ENCODE assay signal across 23 mouse cellular contexts in genomic region chr15:36973714-36974113, GRCm38 (mm10). TPM values are rescaled to one million over a fixed set of nuclear protein-coding genes. Genes with fewer than 3 reads are reported as not detected.
DNase-seq lines count a peak whose midpoint lies in the region; ATAC-seq and TF ChIP-seq lines count a peak whose summit lies in the region.
"Had no signal": no experiment of that assay in that cellular context is flagged by ENCODE, and none has a peak within 500 bp of the region (broad histone marks: within the 10 kb centered on the region; RNA-seq: fewer than 3 reads in every experiment).

No protein-coding gene starts in this region.

- no peak overlapping the region for H3K4me2 ChIP-seq in hindbrain, embryonic 15.5 days
- no peak overlapping the region for H3K4me2 ChIP-seq in hindbrain, embryonic 16.5 days (ENCODE audit: low read length)
- H3K4me2 ChIP-seq in heart, embryonic 13.5 days, result no peak overlapping the region
- H3K4me2 ChIP-seq: embryonic facial prominence, embryonic 13.5 days; kidney, embryonic 15.5 days; limb, embryonic 12.5 days; liver, embryonic 15.5 days; stomach, embryonic 15.5 days had no signal

- no peak overlapping the region for H3K9ac ChIP-seq in hindbrain, embryonic 15.5 days
- H3K9ac ChIP-seq in hindbrain, embryonic 16.5 days (ENCODE audit: low read depth, low read length), result no peak overlapping the region
- H3K9ac ChIP-seq in MEL (ENCODE audit: control insufficient read depth, low read depth, low read length, poor library complexity, severe bottlenecking), result peak overlapping the region; percentile 11; the same call in 1 of the 2 replicates
- no peak overlapping the region for H3K9ac ChIP-seq in heart, embryonic 13.5 days
- H3K9ac ChIP-seq: embryonic facial prominence, embryonic 13.5 days; kidney, embryonic 15.5 days; limb, embryonic 12.5 days; liver, embryonic 15.5 days; stomach, embryonic 15.5 days had no signal

- no peaks in the 10 kb centered on the region for H3K9me3 ChIP-seq in hindbrain, embryonic 15.5 days
- H3K9me3 ChIP-seq in hindbrain, embryonic 16.5 days (ENCODE audit: control insufficient read depth, low read length), result no peaks in the 10 kb centered on the region
- no peaks in the 10 kb centered on the region for H3K9me3 ChIP-seq in MEL (replicated peaks; ENCODE audit: insufficient read depth, low read length)
- H3K9me3 ChIP-seq in heart, embryonic 13.5 days, result peaks cover 2% of the 10 kb centered on the region; the same call in 1 of the 2 replicates
- H3K9me3 ChIP-seq: embryonic facial prominence, embryonic 13.5 days; kidney, embryonic 15.5 days; liver, embryonic 15.5 days; midbrain, embryonic 10.5 days; stomach, embryonic 15.5 days had no signal

- TF ChIP-seq EP300 in MEL (IDR thresholded peaks at IDR 0.05; ENCODE audit: low read depth in 1 of 2, low read length in 2 of 2), result peak in 1 of 2 experiments; percentile 24; a peak in 1 of 4 replicates

- no peaks in the 10 kb centered on the region for H3K27me3 ChIP-seq in hindbrain, embryonic 15.5 days
- H3K27me3 ChIP-seq in hindbrain, embryonic 16.5 days (replicated peaks; ENCODE audit: control insufficient read depth, insufficient read depth, low read length), result no peaks in the 10 kb centered on the region
- H3K27me3 ChIP-seq in MEL (ENCODE audit: control insufficient read depth in 1 of 2, insufficient read depth in 2 of 2, low read length in 2 of 2), result no peaks in the 10 kb centered on the region
- H3K27me3 ChIP-seq in heart, embryonic 13.5 days (replicated peaks), result no peaks in the 10 kb centered on the region
- H3K27me3 ChIP-seq: embryonic facial prominence, embryonic 13.5 days; kidney, embryonic 15.5 days; limb, embryonic 12.5 days; stomach, embryonic 15.5 days had no signal

- H3K79me2 ChIP-seq in MEL (ENCODE audit: control insufficient read depth, insufficient read depth, low read length, poor library complexity), result no peaks in the 10 kb centered on the region

- peak; percentile 49 for DNase-seq in MEL (ENCODE audit: low read depth, low spot score)
- DNase-seq in neural tube, embryonic 10.5 days (ENCODE audit: extremely low spot score, low spot score), result no peak
- DNase-seq in cerebellum, postnatal 4 days (ENCODE audit: low spot score in 2 of 2), result no peak
- DNase-seq: adrenal gland, postnatal 10 days; cerebellum, adult 9-10 months; gastrocnemius, postnatal 25 days; kidney, postnatal 4 days; lung, postnatal 14 days; right cerebral cortex, postnatal 25 days; thymus, adult 2 months had no signal

- TF ChIP-seq RAD21 in MEL (IDR thresholded peaks at IDR 0.05; ENCODE audit: low read depth, low read length), result no peak

- no peak for TF ChIP-seq CTCF in MEL (IDR thresholded peaks at IDR 0.05 in 2 of 3, conservative IDR thresholded peaks at IDR 0.05 in 1 of 3; ENCODE audit: control insufficient read depth in 1 of 3, insufficient read depth in 1 of 3, low read depth in 2 of 3, low read length in 3 of 3, poor library complexity in 1 of 3, severe bottlenecking in 1 of 3)

- peak overlapping the region; percentile 22; the same call in 1 of the 2 replicates for H3K27ac ChIP-seq in hindbrain, embryonic 15.5 days (replicated peaks)
- no peak overlapping the region for H3K27ac ChIP-seq in hindbrain, embryonic 16.5 days (ENCODE audit: low read depth, low read length)
- no peak overlapping the region for H3K27ac ChIP-seq in MEL (ENCODE audit: control insufficient read depth, low read depth, low read length)
- peak overlapping the region; percentile 36; the same call in 1 of the 2 replicates for H3K27ac ChIP-seq in heart, embryonic 13.5 days (replicated peaks)
- H3K27ac ChIP-seq: embryonic facial prominence, embryonic 13.5 days; kidney, embryonic 15.5 days; limb, embryonic 12.5 days; liver, embryonic 15.5 days; stomach, embryonic 15.5 days had no signal

- no peak for ATAC-seq in hindbrain, embryonic 15.5 days (ENCODE audit: low FRiP score, low read depth)
- ATAC-seq in hindbrain, embryonic 16.5 days, result no peak
- ATAC-seq in heart, embryonic 13.5 days (ENCODE audit: extremely low read depth, insufficient number of reproducible peaks, low FRiP score, low TSS enrichment), result no peak
- ATAC-seq in megakaryocyte-erythroid progenitor cell, adult 5-6 weeks (replicated peaks; ENCODE audit: low FRiP score, low TSS enrichment, poor library complexity, severe bottlenecking), result peak; percentile 41
- ATAC-seq: activated CD4-positive, CD25-positive, alpha-beta regulatory T cell, adult 4 months; forebrain, embryonic 14.5 days; inflammation-experienced regulatory T-cells, adult 6 months had no signal

- no peak overlapping the region for H3K4me3 ChIP-seq in hindbrain, embryonic 15.5 days
- no peak overlapping the region for H3K4me3 ChIP-seq in hindbrain, embryonic 16.5 days (ENCODE audit: low read length)
- no peak overlapping the region for H3K4me3 ChIP-seq in MEL (ENCODE audit: control insufficient read depth in 1 of 2, insufficient read depth in 1 of 2, low read depth in 2 of 2, low read length in 2 of 2)
- H3K4me3 ChIP-seq in heart, embryonic 13.5 days, result no peak overlapping the region
- H3K4me3 ChIP-seq: embryonic facial prominence, embryonic 13.5 days; kidney, embryonic 15.5 days; limb, embryonic 12.5 days; liver, embryonic 15.5 days; midbrain, embryonic 10.5 days; stomach, embryonic 15.5 days had no signal

- no peak for TF ChIP-seq POLR2A in MEL (IDR thresholded peaks at IDR 0.05; ENCODE audit: control insufficient read depth in 1 of 2, insufficient read depth in 1 of 2, low read depth in 1 of 2, low read length in 2 of 2, poor library complexity in 1 of 2)

- peaks cover 13% of the 10 kb centered on the region for H3K4me1 ChIP-seq in hindbrain, embryonic 15.5 days (replicated peaks)
- H3K4me1 ChIP-seq in hindbrain, embryonic 16.5 days (ENCODE audit: control insufficient read depth, insufficient read depth, low read depth, low read length), result peaks cover 9% of the 10 kb centered on the region
- H3K4me1 ChIP-seq in MEL (ENCODE audit: control insufficient read depth in 1 of 2, insufficient read depth in 2 of 2, low read length in 2 of 2), result peaks cover 14 to 22% of the 10 kb centered on the region in 2 experiments
- peaks cover 36% of the 10 kb centered on the region for H3K4me1 ChIP-seq in heart, embryonic 13.5 days
- H3K4me1 ChIP-seq: limb, embryonic 12.5 days had no signal

- WGBS in hindbrain, embryonic 15.5 days, result 84% methylated on average over 7 of the region's 7 CpGs
- 81% methylated on average over 7 of the region's 7 CpGs for WGBS in hindbrain, embryonic 16.5 days
- 52% methylated on average over 7 of the region's 7 CpGs for WGBS in heart, embryonic 13.5 days

- H3K36me3 ChIP-seq in hindbrain, embryonic 15.5 days, result no peaks in the 10 kb centered on the region
- no peaks in the 10 kb centered on the region for H3K36me3 ChIP-seq in hindbrain, embryonic 16.5 days (ENCODE audit: control insufficient read depth, insufficient read depth, low read length)
- peaks cover 0 to 20% of the 10 kb centered on the region in 2 experiments; a peak in 2 of 4 replicates for H3K36me3 ChIP-seq in MEL (ENCODE audit: control insufficient read depth in 1 of 2, insufficient read depth in 2 of 2, low read length in 2 of 2)
- no peaks in the 10 kb centered on the region for H3K36me3 ChIP-seq in heart, embryonic 13.5 days
- H3K36me3 ChIP-seq: embryonic facial prominence, embryonic 13.5 days; kidney, embryonic 15.5 days; limb, embryonic 12.5 days; liver, embryonic 15.5 days; midbrain, embryonic 10.5 days; stomach, embryonic 15.5 days had no signal

TF ChIP-seq in MEL, 35 proteins besides CTCF, POLR2A, EP300 and RAD21:
- TF ChIP-seq NRF1 (IDR thresholded peaks at IDR 0.05; ENCODE audit: insufficient read depth, low read depth, low read length, poor library complexity, severe bottlenecking), result no peak
- TF ChIP-seq CHD2 (IDR thresholded peaks at IDR 0.05; ENCODE audit: low read length), result no peak
- TF ChIP-seq MAZ (IDR thresholded peaks at IDR 0.05; ENCODE audit: low read depth, low read length), result no peak
- TF ChIP-seq USF1 (IDR thresholded peaks at IDR 0.05; ENCODE audit: low read depth, low read length), result peak; percentile 69
- no peak; the same call in 1 of the 2 replicates for TF ChIP-seq MAX (IDR thresholded peaks at IDR 0.05; ENCODE audit: low read length)
- TF ChIP-seq MEF2A (IDR thresholded peaks at IDR 0.05; ENCODE audit: extremely low read depth, insufficient replicate concordance, low read depth, low read length, poor library complexity, severe bottlenecking), result no peak
- TF ChIP-seq ZKSCAN1 (IDR thresholded peaks at IDR 0.05; ENCODE audit: low read depth, low read length), result no peak
- no peak for TF ChIP-seq TCF12 (IDR thresholded peaks at IDR 0.05; ENCODE audit: low read depth, low read length)
- TF ChIP-seq GATA1 (IDR thresholded peaks at IDR 0.05; ENCODE audit: low read depth, low read length), result no peak
- no peak for TF ChIP-seq NELFE (IDR thresholded peaks at IDR 0.05; ENCODE audit: low read depth, low read length)
- TF ChIP-seq MYC (IDR thresholded peaks at IDR 0.05; ENCODE audit: low read depth, low read length), result 0 out of 2 replicates have a peak, but pooled peaks have one; percentile 18
- TF ChIP-seq UBTF (IDR thresholded peaks at IDR 0.05; ENCODE audit: borderline replicate concordance, insufficient read depth, low read depth, low read length), result no peak
- no peak for TF ChIP-seq MYB (IDR thresholded peaks at IDR 0.05; ENCODE audit: low read depth, low read length)
- TF ChIP-seq POLR2AphosphoS2 (IDR thresholded peaks at IDR 0.05; ENCODE audit: low read length), result no peak
- TF ChIP-seq POLR2AphosphoS5 (IDR thresholded peaks at IDR 0.05; ENCODE audit: borderline replicate concordance, low read depth, low read length), result no peak

RNA-seq across cellular contexts. Expression of gene Zfp706, which starts 33.9 kb away (rescaled TPM):
- polyA plus RNA-seq in hindbrain, embryonic 15.5 days (2015; fragmentation: Nextera tagmentation; extraction: Ambion mirVana), result 407 and 424 TPM in 2 replicates
- 433 and 435 TPM in 2 replicates for polyA plus RNA-seq in hindbrain, embryonic 16.5 days (2015; fragmentation: Nextera tagmentation; extraction: Ambion mirVana)
- total RNA-seq in MEL (2012; rRNA removed), result 64.0 and 66.3 TPM in 2 replicates
- polyA plus RNA-seq in MEL (2012; ENCODE audit: insufficient read depth in 1 of 2, insufficient read length in 2 of 2, low read depth in 1 of 2, low replicate concordance in 2 of 2, missing spikeins in 1 of 2), result 100 to 1,000 TPM in 1 of 2 experiments, 10 to 100 TPM in 1; 33.1 to 261 TPM
- polyA plus RNA-seq in heart, embryonic 13.5 days (2015; fragmentation: Nextera tagmentation; extraction: Ambion mirVana), result 426 and 458 TPM in 2 replicates
- 69.0 and 85.3 TPM in 2 replicates for total RNA-seq in megakaryocyte-erythroid progenitor cell, adult 5-6 weeks (2014; fragmentation: Nextera tagmentation)
- 38.9 and 93.2 TPM in 2 replicates for total RNA-seq in megakaryocyte-erythroid progenitor cell, adult 5-6 weeks (2017)

Comparison
In these comparisons a context has a peak if more than half of its experiments do, and no peak if none do; other contexts are left out.
1. H3K27ac ChIP-seq: peak in hindbrain, embryonic 15.5 days (single experiment) and heart, embryonic 13.5 days (single experiment); none in hindbrain, embryonic 16.5 days (single experiment) and MEL (single experiment).